Mouse (Mus musculus) hindbrain, embryonic 11.5 days (tissue): ENCODE data around the gene Lrp8. TPM values are rescaled to one million over a fixed set of nuclear protein-coding genes. Genes with fewer than 3 reads are reported as not detected.

ENCODE experiments used
- ATAC-seq: fragments of 200-750 bp; cut with Nextera tagmentation; 2 replicates; pipeline ENCODE4 v1.8.0; 2017; ENCODE audit warnings: mild to moderate bottlenecking, moderate TSS enrichment, moderate library complexity; ENCODE audit not compliant: low FRiP score
- DNase-seq: peaks from one replicate; pipeline ENCODE4 v3.0.0-alpha.2; 2015; ENCODE audit warnings: low spot score
- H3K27ac ChIP-seq: fragments of 300-500 bp; sonication (generic); 2 replicates; pipeline ENCODE4 v1.5.1; 2014; ENCODE audit warnings: mild to moderate bottlenecking, low read depth, low read length
- H3K27me3 ChIP-seq: fragments of 300-500 bp; sonication (generic); 2 replicates; pipeline ENCODE4 v1.6.1; 2014; ENCODE audit warnings: mild to moderate bottlenecking, low read length, moderate library complexity, mixed read lengths; ENCODE audit not compliant: control insufficient read depth, insufficient read depth
- H3K36me3 ChIP-seq: fragments of 300-500 bp; sonication (generic); 2 replicates; pipeline ENCODE4 v1.6.1; 2014; ENCODE audit warnings: mild to moderate bottlenecking, low read length, moderate library complexity, mixed read lengths; ENCODE audit not compliant: control insufficient read depth, insufficient read depth
- H3K4me1 ChIP-seq: fragments of 300-500 bp; sonication (generic); replicated peaks from 2 replicates; pipeline ENCODE4 v1.6.1; 2014; ENCODE audit warnings: low read length, mixed read lengths; ENCODE audit not compliant: control insufficient read depth, insufficient read depth
- H3K4me2 ChIP-seq: fragments of 300-500 bp; sonication (generic); replicated peaks from 2 replicates; pipeline ENCODE4 v1.6.1; 2014; ENCODE audit warnings: mild to moderate bottlenecking, low read depth, low read length
- H3K4me3 ChIP-seq: fragments of 300-500 bp; sonication (generic); 2 replicates; pipeline ENCODE4 v1.5.1; 2014; ENCODE audit warnings: low read depth, low read length
- H3K9ac ChIP-seq: fragments of 300-500 bp; sonication (generic); 2 replicates; pipeline ENCODE4 v1.6.1; 2014; ENCODE audit warnings: low read depth, low read length
- H3K9me3 ChIP-seq: fragments of 300-500 bp; sonication (generic); 2 replicates; pipeline ENCODE4 v1.6.1; 2016; ENCODE audit warnings: low read length; ENCODE audit not compliant: control insufficient read depth
- WGBS: fragments of 180-500 bp; shearing (Covaris S2); extraction: QIAGEN DNeasy Blood & Tissue Kit; methylation state at CpG from one replicate; pipeline ENCODE4 v1.1.7; 2014; 5-methylcytosine and 5-hydroxymethylcytosine counted together
- polyA plus RNA-seq: library from polyadenylated mRNA; unstranded; fragments of >200 nt; fragmentation: Nextera tagmentation; extraction: Ambion mirVana; gene quantifications from 2 replicates; pipeline ENCODE4 v1.2.1, GENCODE M21; 2014

Lrp8 gene
- 22.6 and 24.9 TPM in 2 replicates for polyA plus RNA-seq

- Histone ChIP-seq H3K9me3 (no peaks in the 10 kb centered on the region), H3K4me2 (peak within 1 kb of the TSS; percentile 91), H3K9ac (peak within 1 kb of the TSS; percentile 91), H3K27me3 (no peaks in the 10 kb centered on the region), H3K4me1 (peaks cover 5% of the 10 kb centered on the region; the same call in 1 of the 2 replicates), H3K4me3 (peak within 1 kb of the TSS; percentile 83), H3K36me3 (no peaks in the 10 kb centered on the region), H3K27ac (peak within 1 kb of the TSS; percentile 94)
- WGBS: 0% methylated on average over 6 of the region's 44 CpGs
- ATAC-seq (no peak; the same call in 1 of the 2 replicates), DNase-seq (no peak)
Measured at GRCm38 (mm10) chr4:107802185-107802449, at the start of gene Lrp8. TSS of gene Lrp8 (plus strand) at chr4:107802261.

GRCm38 (mm10) chr4:107756222-107756621, 45.8 kb upstream of the Lrp8 start:
- Histone ChIP-seq H3K4me2 (no peak overlapping the region), H3K9me3 (no peaks in the 10 kb centered on the region), H3K36me3 (no peaks in the 10 kb centered on the region), H3K4me3 (no peak overlapping the region), H3K27ac (no peak overlapping the region), H3K4me1 (peaks cover 9% of the 10 kb centered on the region), H3K27me3 (peaks cover 6% of the 10 kb centered on the region), H3K9ac (no peak overlapping the region)
- DNase-seq: peak; percentile 74
- peak; percentile 47; the same call in 1 of the 2 replicates for ATAC-seq
- 18% methylated on average over 8 of the region's 10 CpGs for WGBS

- Histone ChIP-seq H3K36me3 (no peaks in the 10 kb centered on the region), H3K4me2 (no peak overlapping the region), H3K27me3 (peaks cover 6% of the 10 kb centered on the region), H3K9me3 (no peaks in the 10 kb centered on the region), H3K4me3 (no peak overlapping the region), H3K9ac (no peak overlapping the region), H3K4me1 (peaks cover 9% of the 10 kb centered on the region), H3K27ac (no peak overlapping the region)
- no peak for DNase-seq
- ATAC-seq: no peak
- 60% methylated on average over 15 of the region's 15 CpGs for WGBS
Measured at GRCm38 (mm10) chr4:107757487-107758470, 44.3 kb upstream of the Lrp8 start.

- peaks cover 6% of the 10 kb centered on the region for H3K27me3 ChIP-seq
- H3K36me3 ChIP-seq: no peaks in the 10 kb centered on the region
- WGBS: 82% methylated on average over 9 of the region's 9 CpGs
- no peak overlapping the region for H3K4me3 ChIP-seq
- no peak overlapping the region for H3K4me2 ChIP-seq
- DNase-seq (no peak), ATAC-seq (no peak)
- no peak overlapping the region for H3K9ac ChIP-seq
- H3K4me1 ChIP-seq: peaks cover 9% of the 10 kb centered on the region
- H3K27ac ChIP-seq: no peak overlapping the region
- H3K9me3 ChIP-seq: no peaks in the 10 kb centered on the region
Measured at GRCm38 (mm10) chr4:107758938-107759337, 43.1 kb upstream of the Lrp8 start.

- Histone ChIP-seq H3K4me1 (peaks cover 5% of the 10 kb centered on the region; the same call in 1 of the 2 replicates), H3K27me3 (peaks cover 4% of the 10 kb centered on the region), H3K36me3 (no peaks in the 10 kb centered on the region), H3K27ac (no peak overlapping the region), H3K9ac (no peak overlapping the region), H3K9me3 (no peaks in the 10 kb centered on the region), H3K4me3 (no peak overlapping the region), H3K4me2 (no peak overlapping the region)
- DNase-seq (no peak), ATAC-seq (no peak)
- whole genome bisulfite sequencing: 62% methylated on average over 3 of the region's 3 CpGs
Measured at GRCm38 (mm10) chr4:107763001-107763400, 39.1 kb upstream of the Lrp8 start.

GRCm38 (mm10) chr4:107763598-107763997, 38.5 kb upstream of the Lrp8 start:
- no peak for ATAC-seq
- Histone ChIP-seq H3K4me2 (no peak overlapping the region), H3K9ac (no peak overlapping the region), H3K4me3 (no peak overlapping the region), H3K27ac (no peak overlapping the region), H3K27me3 (peaks cover 3% of the 10 kb centered on the region; the same call in 1 of the 2 replicates), H3K36me3 (no peaks in the 10 kb centered on the region), H3K9me3 (no peaks in the 10 kb centered on the region), H3K4me1 (peaks cover 5% of the 10 kb centered on the region; the same call in 1 of the 2 replicates)
- no peak for DNase-seq
- WGBS: 90% methylated on average over 2 of the region's 2 CpGs

GRCm38 (mm10) chr4:107765196-107765813, 36.8 kb upstream of the Lrp8 start:
- WGBS: 43% methylated on average over 9 of the region's 9 CpGs
- no peak overlapping the region for H3K27ac ChIP-seq
- H3K27me3 ChIP-seq: no peaks in the 10 kb centered on the region
- H3K4me2 ChIP-seq: no peak overlapping the region
- no peaks in the 10 kb centered on the region for H3K36me3 ChIP-seq
- no peak for DNase-seq
- H3K9ac ChIP-seq: no peak overlapping the region
- H3K4me1 ChIP-seq: peaks cover 5% of the 10 kb centered on the region; the same call in 1 of the 2 replicates
- ATAC-seq: peak; percentile 63; the same call in 1 of the 2 replicates
- no peaks in the 10 kb centered on the region for H3K9me3 ChIP-seq
- H3K4me3 ChIP-seq: no peak overlapping the region

- 31% methylated on average over 5 of the region's 5 CpGs for WGBS
- peaks cover 5% of the 10 kb centered on the region; the same call in 1 of the 2 replicates for H3K4me1 ChIP-seq
- no peak overlapping the region for H3K27ac ChIP-seq
- ATAC-seq (no peak), DNase-seq (peak; percentile 43)
- H3K4me2 ChIP-seq: no peak overlapping the region
- no peak overlapping the region for H3K9ac ChIP-seq
- no peaks in the 10 kb centered on the region for H3K27me3 ChIP-seq
- H3K4me3 ChIP-seq: no peak overlapping the region
- no peaks in the 10 kb centered on the region for H3K36me3 ChIP-seq
- H3K9me3 ChIP-seq: no peaks in the 10 kb centered on the region
Measured at GRCm38 (mm10) chr4:107766182-107766581, 35.9 kb upstream of the Lrp8 start.
